Mouse (Mus musculus): ENCODE data around the gene Frmd6.
A peak's percentile ranks its signal among the peaks of the same experiment; 100 is the strongest.

Frmd6 gene

GRCm38 (mm10) chr12:70898450-70898849, 73.1 kb downstream of the Frmd6 start:
- DNase-seq (ENCODE audit: low spot score) = no peak

- no peak for DNase-seq (ENCODE audit: low spot score)
These were observed 79.2 kb downstream of the Frmd6 start for GRCm38 (mm10) chr12:70904471-70904870.

GRCm38 (mm10) chr12:70906867-70907266, 81.6 kb downstream of the Frmd6 start:
- no peak for DNase-seq (ENCODE audit: low spot score)

- DNase-seq (ENCODE audit: low spot score) = no peak
These were observed 82.3 kb downstream of the Frmd6 start for GRCm38 (mm10) chr12:70907651-70908050.

GRCm38 (mm10) chr12:70908076-70908475, 82.8 kb downstream of the Frmd6 start:
- DNase-seq (ENCODE audit: low spot score) = no peak

DNA sequence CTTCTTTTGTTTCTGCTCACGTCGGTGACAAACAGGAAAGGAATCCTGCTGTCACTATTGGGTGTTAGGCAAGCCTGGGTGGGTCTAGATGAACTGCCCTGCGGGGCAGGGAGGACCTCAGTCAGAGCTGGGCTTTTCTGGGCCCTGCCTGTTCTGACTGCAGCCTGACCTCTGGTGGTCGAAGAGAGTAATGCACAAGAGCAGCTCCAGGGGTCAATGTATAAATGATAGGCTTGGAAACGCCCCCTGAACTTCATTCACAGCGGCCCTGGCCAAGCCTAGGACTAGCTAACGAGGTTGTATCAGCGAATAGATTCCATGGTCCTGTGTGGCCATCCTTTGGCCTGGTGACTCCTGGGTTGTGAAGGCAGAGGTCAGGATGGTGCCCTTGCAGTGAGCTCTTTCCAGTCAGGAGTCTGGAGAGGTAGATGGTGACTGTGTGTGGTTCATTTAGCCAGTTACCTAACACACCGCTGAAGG, 85.0 kb downstream of the Frmd6 start:
- DNase-seq (ENCODE audit: low spot score) = peak; percentile 73

DNA sequence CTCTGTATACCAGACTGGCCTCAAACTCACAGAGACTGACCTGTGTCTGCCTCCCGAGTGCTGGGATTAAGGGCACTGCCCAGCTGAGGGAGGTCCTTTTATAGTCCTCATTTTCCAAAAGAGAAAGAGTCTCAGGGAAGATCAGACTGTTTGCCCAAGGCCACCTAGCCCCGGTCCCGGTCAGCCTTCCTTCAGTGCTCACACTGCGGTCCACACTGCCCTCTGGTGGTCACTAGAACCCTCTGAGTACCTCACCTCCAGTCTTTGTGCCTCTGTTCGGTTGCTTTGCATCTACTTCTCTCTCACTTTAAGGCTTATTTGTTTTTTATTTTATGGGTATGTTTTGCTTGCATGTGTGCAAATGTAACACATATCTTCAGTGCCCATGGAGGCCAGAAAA, 85.7 kb downstream of the Frmd6 start:
- peak; percentile 69 for DNase-seq (ENCODE audit: low spot score)

GRCm38 (mm10) chr12:70911676-70912379, 86.5 kb downstream of the Frmd6 start:
- no peak for DNase-seq (ENCODE audit: low spot score)

- DNase-seq (ENCODE audit: low spot score) = peak; percentile 31
These were observed 88.1 kb downstream of the Frmd6 start for GRCm38 (mm10) chr12:70913429-70913828.

GRCm38 (mm10) chr12:70914387-70914786, 89.1 kb downstream of the Frmd6 start:
- no peak for DNase-seq (ENCODE audit: low spot score)

DNA sequence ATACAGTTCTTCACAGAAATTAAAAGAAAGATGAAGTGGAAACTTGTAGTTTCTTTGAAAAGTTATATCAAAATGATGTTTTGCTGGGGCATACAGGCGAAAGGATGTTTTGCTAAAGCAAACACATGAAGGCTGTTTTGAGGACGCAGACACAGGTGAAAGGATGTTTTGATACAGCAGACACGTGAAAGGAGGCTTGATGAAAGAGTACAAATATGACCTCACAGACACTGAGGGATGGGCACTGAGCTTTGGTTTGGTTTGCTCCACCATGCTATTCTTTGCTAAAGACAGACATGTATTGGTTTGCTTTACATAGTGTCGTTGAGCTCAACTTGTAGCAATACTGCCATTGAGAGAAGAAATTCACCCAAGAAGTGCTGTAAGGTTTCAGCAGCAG, 104.5 kb downstream of the Frmd6 start:
- no peak for DNase-seq (ENCODE audit: low spot score)

- no peak for DNase-seq (ENCODE audit: low spot score)
These were observed 111.8 kb downstream of the Frmd6 start for GRCm38 (mm10) chr12:70937150-70937549.

- peak; percentile 90 for DNase-seq (ENCODE audit: low spot score)
These were observed 112.5 kb downstream of the Frmd6 start, which contains the start of gene Actr10 for GRCm38 (mm10) chr12:70937571-70938384. Actr10 (plus strand) TSS chr12:70937857.

- DNase-seq (ENCODE audit: low spot score) = no peak
These were observed 115.5 kb downstream of the Frmd6 start for GRCm38 (mm10) chr12:70940806-70941205.

DNA sequence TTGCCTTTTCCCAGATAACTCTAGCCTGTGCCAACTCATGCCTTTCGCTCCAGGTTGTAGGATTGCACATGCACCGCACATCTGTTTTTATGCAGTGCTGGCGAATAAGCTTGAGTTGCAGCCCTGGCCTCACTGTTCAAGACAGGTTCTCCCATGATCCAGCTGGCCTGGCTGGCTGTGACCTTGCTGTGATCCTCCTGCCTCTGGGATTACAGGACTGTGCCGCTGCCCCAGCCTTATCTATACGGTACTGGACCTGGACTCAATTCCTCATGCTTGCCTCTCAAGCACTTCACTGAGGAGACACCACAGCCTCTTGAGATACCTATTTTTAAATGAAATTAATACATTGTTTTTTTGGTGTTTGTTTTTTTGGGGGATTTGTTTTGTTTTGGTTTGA, 118.9 kb downstream of the Frmd6 start:
- DNase-seq (ENCODE audit: low spot score) = no peak

- DNase-seq (ENCODE audit: low spot score) = no peak
These were observed 121.4 kb downstream of the Frmd6 start for GRCm38 (mm10) chr12:70946585-70947256.

Data from yolk sac, embryonic 10.5 days (tissue).